Mouse (Mus musculus) gonadal fat pad, adult 2 months (tissue): ENCODE measurements around the gene Batf. TPM values are rescaled to one million over a fixed set of nuclear protein-coding genes. Genes with fewer than 3 reads are reported as not detected.
"Not testable (repeated sequence)": the region's sequence is repeated elsewhere in the genome, so short reads cannot be mapped to it uniquely, and the experiment has no call there.

ENCODE experiments used
- DNase-seq: peaks from one replicate; pipeline ENCODE4 v3.0.0-alpha.2; 2012; ENCODE audit warnings: low read depth
- polyA plus RNA-seq: library from polyadenylated mRNA; depleted of rRNA; stranded (reverse); fragments of >200 nt; gene quantifications from 2 replicates; pipeline ENCODE4 v1.2.3, GENCODE M21; 2012

Gene Batf
- polyA plus RNA-seq, 1 experiment, result 0.77 TPM

- no peak for DNase-seq
Observed at GRCm38 (mm10) chr12:85684411-85685275, 1.8 kb upstream of the Batf start.

GRCm38 (mm10) chr12:85687217-85687533, 706 bp downstream of the Batf start:
- DNase-seq, result no peak

- DNase-seq, result no peak
Observed at GRCm38 (mm10) chr12:85687846-85688245, 1.4 kb downstream of the Batf start.

DNA sequence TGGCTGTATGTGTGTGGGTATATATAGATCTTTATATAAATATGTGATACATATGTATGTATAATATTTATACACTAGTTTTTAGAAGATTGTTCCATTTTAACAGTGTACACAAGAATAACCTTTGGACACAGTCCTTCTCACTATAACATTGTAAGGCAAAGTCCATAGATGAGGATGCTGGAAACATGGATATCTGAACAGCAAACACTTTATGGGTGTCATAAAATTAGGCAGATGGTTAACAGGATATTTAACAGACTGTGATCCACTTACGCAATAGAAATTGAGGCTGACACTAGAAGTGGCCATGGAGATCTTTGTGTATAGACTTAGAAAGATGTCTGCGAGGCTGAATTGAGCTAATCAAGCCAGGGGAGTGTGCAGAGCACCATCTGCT, 9.3 kb downstream of the Batf start:
- no peak for DNase-seq

GRCm38 (mm10) chr12:85696436-85696835, 10.0 kb downstream of the Batf start:
- no peak for DNase-seq

DNA sequence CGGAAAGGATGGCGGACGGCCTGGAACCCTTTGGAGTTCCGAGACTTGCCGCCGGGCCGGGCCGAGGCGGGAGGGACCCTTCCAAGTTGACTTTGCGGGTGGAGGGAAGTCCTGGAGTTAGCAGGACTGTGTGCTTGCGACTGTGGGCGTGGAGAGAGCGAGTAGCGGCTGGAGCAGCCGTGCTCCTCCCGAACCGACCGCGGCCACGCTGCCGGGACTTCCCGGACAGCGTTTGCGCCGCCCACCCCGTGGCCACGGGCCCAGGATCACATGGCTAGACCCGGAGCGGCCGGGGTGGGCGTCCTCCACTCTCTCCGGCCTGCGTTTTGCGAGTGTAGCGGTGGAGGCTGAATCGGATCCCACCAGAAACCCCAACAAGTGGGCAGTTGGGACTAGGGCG, 11.7 kb downstream of the Batf start:
- not testable (repeated sequence) for DNase-seq

GRCm38 (mm10) chr12:85700191-85700841, 13.8 kb downstream of the Batf start:
- DNase-seq, result no peak

- DNase-seq, result no peak
Observed at GRCm38 (mm10) chr12:85700842-85701223, 14.4 kb downstream of the Batf start.

DNA sequence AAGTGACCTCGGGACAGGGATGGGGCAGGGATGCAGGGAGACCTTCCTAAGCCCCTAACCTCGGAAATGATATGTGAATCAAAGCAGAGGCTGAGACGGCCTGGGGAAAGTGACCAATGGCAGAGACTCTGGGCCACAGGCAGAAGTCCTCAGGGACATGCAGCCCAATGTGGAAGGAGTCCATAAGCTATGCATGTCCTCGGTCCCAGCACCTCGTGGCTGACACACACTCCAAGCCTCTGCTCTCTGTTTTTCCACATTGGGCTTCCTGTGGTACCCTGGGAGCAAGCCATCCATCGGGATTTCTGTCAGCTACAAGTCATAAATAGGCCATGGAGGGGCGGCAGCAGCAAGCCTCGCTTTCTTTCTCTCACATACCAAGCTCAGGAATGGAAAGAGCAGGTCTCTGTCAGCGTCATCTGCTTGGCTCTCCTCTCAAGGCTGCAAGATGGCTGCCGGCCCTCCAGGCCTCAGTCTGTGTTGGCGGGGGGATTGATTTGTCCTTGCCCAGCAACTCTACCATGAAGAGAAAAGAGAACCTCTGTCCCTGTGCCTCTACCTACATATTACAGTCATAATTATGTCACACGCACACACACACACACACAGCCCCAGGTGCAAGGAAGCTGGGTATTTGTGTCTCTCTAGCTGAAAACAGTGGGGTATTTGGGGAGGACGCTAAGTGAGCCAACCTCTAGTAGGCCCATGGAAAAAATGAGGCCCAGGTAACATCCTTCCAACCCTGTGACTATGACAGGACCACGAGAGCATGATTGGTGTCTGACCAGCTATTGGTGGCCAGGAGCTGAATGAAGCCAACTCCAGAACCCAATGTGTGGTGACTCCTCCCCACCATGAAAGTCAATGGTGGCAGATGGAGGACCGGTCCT, 15.9 kb downstream of the Batf start:
- no peak for DNase-seq

GRCm38 (mm10) chr12:85703507-85703906, 17.0 kb downstream of the Batf start:
- DNase-seq, result no peak

GRCm38 (mm10) chr12:85704566-85704965, 18.1 kb downstream of the Batf start:
- DNase-seq, result no peak

DNA sequence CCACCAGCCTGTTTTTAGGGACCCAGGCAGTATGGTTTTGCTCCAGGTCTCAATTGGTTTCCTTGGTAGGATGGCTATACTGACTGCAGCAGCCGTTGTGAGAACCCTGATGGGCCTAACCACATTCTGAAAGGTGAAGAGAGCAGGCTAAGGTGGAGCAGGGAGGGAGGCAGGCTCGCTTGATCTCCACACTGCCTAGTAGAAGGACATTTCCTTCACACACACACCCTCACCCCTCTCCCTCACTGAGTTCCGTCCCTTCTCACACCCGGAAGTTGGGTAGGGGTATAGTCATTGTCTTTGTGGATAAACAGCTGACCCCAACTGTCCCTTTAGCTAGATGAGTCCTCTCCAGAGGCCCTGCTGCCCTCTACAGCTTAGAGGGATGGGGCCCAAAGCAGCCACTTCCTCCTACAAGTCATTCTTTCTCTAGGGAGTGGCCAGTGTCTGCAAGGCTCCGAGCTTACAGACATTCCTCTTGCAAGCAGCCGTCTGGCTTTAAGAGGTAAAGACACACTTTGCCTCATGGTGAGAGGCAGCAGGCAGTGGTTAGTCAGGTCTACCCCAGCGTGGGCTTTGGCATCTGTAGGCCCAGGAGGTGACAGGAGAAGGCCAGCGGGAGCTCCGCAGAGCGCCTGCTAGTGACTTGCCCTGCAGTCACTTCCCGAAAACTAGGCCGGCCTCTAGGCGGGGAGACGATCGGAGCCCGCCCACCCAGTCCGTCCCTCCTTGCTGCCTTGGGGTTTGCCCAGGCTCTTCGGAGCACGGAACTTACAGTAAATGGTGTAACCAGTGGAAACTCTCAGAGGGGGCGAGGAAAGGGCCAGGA, 18.7 kb downstream of the Batf start:
- no peak for DNase-seq

DNA sequence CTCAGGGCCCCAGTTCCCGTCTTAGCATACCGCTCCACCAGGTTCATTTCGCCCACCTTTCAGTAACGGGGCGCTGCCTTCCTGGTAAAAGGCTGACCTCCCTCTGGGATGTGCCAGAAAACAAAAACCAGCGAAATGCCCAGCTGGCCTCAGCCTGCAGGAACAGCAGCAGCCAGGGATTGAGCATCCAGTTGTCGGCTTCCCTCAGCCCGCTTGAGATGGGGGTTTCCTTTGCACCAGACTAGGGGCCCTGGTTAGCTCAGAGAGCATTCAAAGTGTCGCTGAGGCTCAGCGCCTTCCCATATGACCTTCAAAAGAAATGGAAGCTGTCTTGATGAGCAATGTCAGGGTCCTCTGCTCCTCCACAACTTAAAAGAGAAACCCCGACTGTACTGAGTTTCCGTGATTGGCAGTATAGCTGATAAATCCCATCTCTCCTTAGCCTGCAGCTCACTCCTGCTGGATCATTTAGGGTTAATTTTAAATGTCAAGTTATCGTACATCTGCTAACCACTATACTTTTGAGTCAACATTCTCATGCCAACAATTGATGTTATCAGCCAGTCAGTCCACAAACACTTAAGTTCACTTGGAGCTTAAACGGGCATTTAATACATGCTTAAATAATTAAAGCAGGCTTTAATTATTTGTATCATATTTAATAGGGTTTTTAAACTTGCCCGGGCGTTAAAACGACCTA, 19.5 kb downstream of the Batf start:
- DNase-seq, result no peak

- no peak for DNase-seq
Observed at GRCm38 (mm10) chr12:85706906-85707305, 20.4 kb downstream of the Batf start.

GRCm38 (mm10) chr12:85707391-85707790, 20.9 kb downstream of the Batf start:
- no peak for DNase-seq

DNA sequence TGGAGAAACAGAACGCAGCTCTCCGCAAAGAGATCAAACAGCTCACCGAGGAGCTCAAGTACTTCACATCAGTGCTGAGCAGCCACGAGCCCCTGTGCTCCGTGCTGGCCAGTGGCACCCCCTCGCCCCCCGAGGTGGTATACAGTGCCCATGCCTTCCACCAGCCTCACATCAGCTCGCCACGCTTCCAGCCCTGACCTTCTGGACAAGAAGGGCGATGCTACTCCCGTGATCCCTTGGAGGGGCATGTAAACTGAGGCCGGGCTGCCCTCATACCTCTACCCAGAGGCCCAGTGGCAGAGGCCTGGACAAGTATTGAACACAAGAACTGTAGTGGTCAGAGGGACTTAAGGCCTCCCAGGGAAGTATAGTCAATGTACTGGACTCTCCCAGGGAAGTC, 22.1 kb downstream of the Batf start:
- DNase-seq, result no peak

- DNase-seq, result no peak
Observed at GRCm38 (mm10) chr12:85710695-85711094, 24.2 kb downstream of the Batf start.

- no peak for DNase-seq
Observed at GRCm38 (mm10) chr12:85712587-85712986, 26.1 kb downstream of the Batf start.

DNA sequence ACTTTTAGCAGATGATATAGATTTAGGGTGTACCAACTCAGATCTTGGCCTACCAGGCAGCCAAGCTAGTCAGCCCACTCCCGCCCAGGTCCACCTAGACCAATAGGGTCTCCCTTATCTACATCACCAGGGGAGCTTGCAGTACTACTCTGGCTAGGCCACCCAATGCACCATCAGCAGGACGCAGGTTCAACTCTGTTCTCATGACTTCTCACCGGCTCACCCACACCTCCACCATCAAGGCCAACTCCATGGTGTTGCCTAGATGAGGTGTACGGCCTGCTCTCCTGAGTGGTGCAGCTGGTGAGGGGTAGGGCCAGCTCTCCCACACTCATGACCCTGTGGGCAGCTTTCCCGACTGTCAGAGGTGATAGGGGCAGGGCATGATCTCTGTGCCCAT, 27.7 kb downstream of the Batf start:
- DNase-seq, result no peak

DNA sequence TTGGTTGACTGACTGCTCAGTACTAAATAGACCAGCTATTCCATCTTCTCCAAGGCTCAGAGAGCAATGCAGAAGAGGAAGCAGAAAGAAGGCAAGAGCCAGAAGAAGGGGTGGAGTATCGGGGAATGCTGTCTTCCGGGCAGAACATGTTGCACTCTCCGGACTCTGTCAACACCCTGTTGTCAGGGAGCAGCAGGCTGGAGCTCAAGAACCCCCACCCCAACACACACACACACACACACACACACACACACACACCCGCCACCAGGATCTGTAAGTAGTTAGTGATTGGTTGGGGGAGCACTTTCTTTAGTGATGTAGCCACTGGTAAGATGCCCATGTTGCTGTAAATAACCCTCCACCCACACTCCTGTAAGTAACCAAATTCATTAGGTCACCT, 38.8 kb downstream of the Batf start:
- DNase-seq, result no peak
